Mouse (Mus musculus) cerebral cortex, adult 2 months (tissue): ENCODE results near the gene Cyp4f13.

Experiments used
- WGBS: fragments of 180-500 bp; shearing (Covaris S2); methylation state at CpG from one replicate; pipeline ENCODE4 v1.1.7; 2018; 5-methylcytosine and 5-hydroxymethylcytosine counted together

Cyp4f13 gene

GRCm38 (mm10) chr17:32906172-32906571, 41.0 kb downstream of the Cyp4f13 start:
- 78% methylated on average over 10 of the region's 10 CpGs for WGBS

GRCm38 (mm10) chr17:32905239-32905638, 42.0 kb downstream of the Cyp4f13 start:
- WGBS: 13% methylated on average over 19 of the region's 19 CpGs

- 64% methylated on average over 2 of the region's 2 CpGs for WGBS
Observed at GRCm38 (mm10) chr17:32904414-32904813, 42.8 kb downstream of the Cyp4f13 start.

GRCm38 (mm10) chr17:32901751-32902525, 45.3 kb downstream of the Cyp4f13 start:
- 56% methylated on average over 1 of the region's 1 CpGs for WGBS

- WGBS: 96% methylated on average over 4 of the region's 4 CpGs
Observed at GRCm38 (mm10) chr17:32895421-32895820, 51.8 kb downstream of the Cyp4f13 start.

- WGBS: 82% methylated on average over 3 of the region's 3 CpGs
Observed at GRCm38 (mm10) chr17:32893901-32894300, 53.3 kb downstream of the Cyp4f13 start.

GRCm38 (mm10) chr17:32891239-32892180, 55.7 kb downstream of the Cyp4f13 start, which contains the start of gene Zfp870:
Gene Zfp870 (minus strand): TSS chr17:32891642.
- 8% methylated on average over 33 of the region's 33 CpGs for WGBS

GRCm38 (mm10) chr17:32890852-32891238, 56.4 kb downstream of the Cyp4f13 start:
- WGBS: under 1% methylated on average over 11 of the region's 11 CpGs

GRCm38 (mm10) chr17:32889611-32890010, 57.6 kb downstream of the Cyp4f13 start:
- 97% methylated on average over 6 of the region's 6 CpGs for WGBS

- WGBS: 91% methylated on average over 14 of the region's 14 CpGs
Observed at GRCm38 (mm10) chr17:32880320-32881218, 66.6 kb downstream of the Cyp4f13 start.

GRCm38 (mm10) chr17:32878773-32879172, 68.4 kb downstream of the Cyp4f13 start:
- WGBS: 96% methylated on average over 11 of the region's 11 CpGs

- WGBS: 25% methylated on average over 22 of the region's 22 CpGs
Observed at GRCm38 (mm10) chr17:32877471-32878171, 69.6 kb downstream of the Cyp4f13 start.
